Mouse (Mus musculus) mature B cell (primary cell): ENCODE results near the gene Dglucy.

Experiments used
- in situ Hi-C: fragments of 300-500 bp; cut with MboI; formaldehyde crosslinking; loops from 2 replicates; pipeline ENCODE4 v1.14.3; 2019

The Dglucy gene

GRCm38 (mm10) chr12:100841211-100841792 lies 62.4 kb downstream of the Dglucy start:
- in situ Hi-C loops = loop anchor here (5.0 kb wide), 1 partner anchor 264 kb away; no protein-coding TSS in a partner anchor

- in situ Hi-C loops = loop anchor here (5.0 kb wide), 1 partner anchor 266 kb away; no protein-coding TSS in a partner anchor
Observed at GRCm38 (mm10) chr12:100843171-100843570, 64.3 kb downstream of the Dglucy start.

- in situ Hi-C loops = loop anchor here (5.0 kb wide), 1 partner anchor 267 kb away; no protein-coding TSS in a partner anchor
Observed at GRCm38 (mm10) chr12:100844546-100844945, 65.7 kb downstream of the Dglucy start.

GRCm38 (mm10) chr12:100845829-100846228 lies 67.0 kb downstream of the Dglucy start:
- in situ Hi-C loops = no loop called here

GRCm38 (mm10) chr12:100846566-100846965 lies 67.7 kb downstream of the Dglucy start:
- in situ Hi-C loops = no loop called here

GRCm38 (mm10) chr12:100847437-100848080 lies 68.7 kb downstream of the Dglucy start:
- in situ Hi-C loops = no loop called here

- in situ Hi-C loops = no loop called here
Observed at GRCm38 (mm10) chr12:100849421-100850138, 70.7 kb downstream of the Dglucy start.

- in situ Hi-C loops = no loop called here
Observed at GRCm38 (mm10) chr12:100852370-100852769, 73.5 kb downstream of the Dglucy start.

- in situ Hi-C loops = no loop called here
Observed at GRCm38 (mm10) chr12:100856337-100856736, 77.5 kb downstream of the Dglucy start.

GRCm38 (mm10) chr12:100857791-100858190 lies 78.9 kb downstream of the Dglucy start:
- in situ Hi-C loops = no loop called here

- in situ Hi-C loops = no loop called here
Observed at GRCm38 (mm10) chr12:100862272-100862671, 83.4 kb downstream of the Dglucy start.

- in situ Hi-C loops = no loop called here
Observed at GRCm38 (mm10) chr12:100862856-100863446, 84.1 kb downstream of the Dglucy start.

- in situ Hi-C loops = no loop called here
Observed at GRCm38 (mm10) chr12:100865072-100865471, 86.2 kb downstream of the Dglucy start.

GRCm38 (mm10) chr12:100865509-100866078 lies 86.7 kb downstream of the Dglucy start:
- in situ Hi-C loops = no loop called here

GRCm38 (mm10) chr12:100867097-100867496 lies 88.2 kb downstream of the Dglucy start:
- in situ Hi-C loops = no loop called here

GRCm38 (mm10) chr12:100868049-100868622 lies 89.3 kb downstream of the Dglucy start:
- in situ Hi-C loops = no loop called here

- in situ Hi-C loops = no loop called here
Observed at GRCm38 (mm10) chr12:100871234-100871633, 92.4 kb downstream of the Dglucy start.

GRCm38 (mm10) chr12:100871841-100872240 lies 93.0 kb downstream of the Dglucy start:
- in situ Hi-C loops = no loop called here

- in situ Hi-C loops = no loop called here
Observed at GRCm38 (mm10) chr12:100873612-100874011, 94.8 kb downstream of the Dglucy start.

GRCm38 (mm10) chr12:100875553-100875952 lies 96.7 kb downstream of the Dglucy start:
- in situ Hi-C loops = no loop called here

GRCm38 (mm10) chr12:100875960-100876359 lies 97.1 kb downstream of the Dglucy start:
- in situ Hi-C loops = no loop called here

GRCm38 (mm10) chr12:100877936-100878335 lies 99.1 kb downstream of the Dglucy start:
- in situ Hi-C loops = no loop called here
